Mouse (Mus musculus): ENCODE results near the gene Ppfia4.

The Ppfia4 gene

GRCm38 (mm10) chr1:134332770-134333271 is at the start of gene Ppfia4:
TSS of gene Ppfia4 (minus strand) at chr1:134332928.
- no peak for DNase-seq (ENCODE audit: low read depth)

- DNase-seq (ENCODE audit: low read depth) = no peak
These were observed 49.3 kb upstream of the Ppfia4 start for GRCm38 (mm10) chr1:134381795-134382625.

- no peak for DNase-seq (ENCODE audit: low read depth)
These were observed 48.3 kb upstream of the Ppfia4 start for GRCm38 (mm10) chr1:134381051-134381450.

GRCm38 (mm10) chr1:134374124-134374523 is 41.4 kb upstream of the Ppfia4 start:
- DNase-seq (ENCODE audit: low read depth) = no peak

GRCm38 (mm10) chr1:134368777-134369337 is 36.1 kb upstream of the Ppfia4 start:
- DNase-seq (ENCODE audit: low read depth) = peak; percentile 51

GRCm38 (mm10) chr1:134365491-134365890 is 32.8 kb upstream of the Ppfia4 start:
- DNase-seq (ENCODE audit: low read depth) = no peak

- no peak for DNase-seq (ENCODE audit: low read depth)
These were observed 30.5 kb upstream of the Ppfia4 start for GRCm38 (mm10) chr1:134363194-134363593.

- DNase-seq (ENCODE audit: low read depth) = peak; percentile 91
These were observed 29.1 kb upstream of the Ppfia4 start, which contains the start of gene Tmem183a for GRCm38 (mm10) chr1:134361857-134362212. TSS of gene Tmem183a (minus strand) at chr1:134361979.

GRCm38 (mm10) chr1:134361195-134361856 is 28.6 kb upstream of the Ppfia4 start:
- peak; percentile 16 for DNase-seq (ENCODE audit: low read depth)

GRCm38 (mm10) chr1:134360656-134361055 is 27.9 kb upstream of the Ppfia4 start:
- no peak for DNase-seq (ENCODE audit: low read depth)

- DNase-seq (ENCODE audit: low read depth) = no peak
These were observed 24.7 kb upstream of the Ppfia4 start for GRCm38 (mm10) chr1:134357461-134357860.

GRCm38 (mm10) chr1:134353326-134353725 is 20.6 kb upstream of the Ppfia4 start:
- no peak for DNase-seq (ENCODE audit: low read depth)

GRCm38 (mm10) chr1:134347791-134348190 is 15.1 kb upstream of the Ppfia4 start:
- no peak for DNase-seq (ENCODE audit: low read depth)

GRCm38 (mm10) chr1:134345075-134345474 is 12.3 kb upstream of the Ppfia4 start:
- DNase-seq (ENCODE audit: low read depth) = no peak

GRCm38 (mm10) chr1:134344005-134344950 is 11.6 kb upstream of the Ppfia4 start:
- peak; percentile 83 for DNase-seq (ENCODE audit: low read depth)

GRCm38 (mm10) chr1:134343567-134343966 is 10.8 kb upstream of the Ppfia4 start:
- DNase-seq (ENCODE audit: low read depth) = no peak

- no peak for DNase-seq (ENCODE audit: low read depth)
These were observed 10.1 kb upstream of the Ppfia4 start for GRCm38 (mm10) chr1:134342781-134343310.

GRCm38 (mm10) chr1:134342278-134342664 is 9.5 kb upstream of the Ppfia4 start:
- no peak for DNase-seq (ENCODE audit: low read depth)

GRCm38 (mm10) chr1:134341641-134342277 is 9.0 kb upstream of the Ppfia4 start:
- no peak for DNase-seq (ENCODE audit: low read depth)

GRCm38 (mm10) chr1:134339757-134340619 is 7.3 kb upstream of the Ppfia4 start:
- no peak for DNase-seq (ENCODE audit: low read depth)

Data from c-Kit-positive CD71-positive TER-119-negative erythroid progenitor cells, embryonic 14.5 days (primary cell).